Mouse (Mus musculus) myocyte (in vitro differentiated cells): ENCODE measurements at regions not wholly inside any gene's neighbourhood (a gene's known extent, or its start where the extent isn't known, plus 50 kb on each side); places are given as distances from the start of the nearest gene placed in this dataset.

ENCODE experiments used
- MAX ChIP-seq: IDR thresholded peaks from one replicate; pipeline ENCODE4 v1.6.1; 2011; ENCODE audit warnings: low read depth, mild to moderate bottlenecking, control low read depth
- POLR2A ChIP-seq: IDR thresholded peaks from one replicate; pipeline ENCODE4 v1.6.1; 2011; ENCODE audit warnings: low read depth, mild to moderate bottlenecking, control low read depth, moderate library complexity; ENCODE audit not compliant: insufficient read length
- TCF12 ChIP-seq: IDR thresholded peaks from one replicate; pipeline ENCODE4 v1.6.1; 2011; ENCODE audit warnings: mild to moderate bottlenecking, control low read depth; ENCODE audit not compliant: poor library complexity, insufficient read depth, severe bottlenecking

DNA sequence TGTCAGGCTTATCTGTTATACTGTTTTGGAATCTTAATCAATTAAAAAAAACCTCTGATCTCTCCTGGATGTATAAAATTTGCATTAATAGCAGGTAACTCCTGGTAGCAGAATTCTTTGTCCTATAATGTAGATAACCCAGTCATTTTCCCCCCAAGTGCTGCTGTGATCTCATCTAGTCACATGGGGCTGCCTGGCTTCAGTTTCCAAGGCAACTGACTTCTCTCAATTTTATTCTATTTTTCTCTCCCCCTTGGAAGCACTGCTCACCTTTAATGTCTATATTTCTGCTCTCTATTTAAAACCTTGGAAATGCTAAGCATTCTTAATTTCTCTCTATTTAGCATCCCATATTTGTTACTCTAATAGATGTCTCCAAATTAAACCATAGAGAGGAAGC lies 515.1 kb downstream of the Gm4340 start:
- TF ChIP-seq TCF12, result no peak
- no peak for TF ChIP-seq MAX
- TF ChIP-seq POLR2A, result no peak
